Mouse (Mus musculus): ENCODE measurements around the gene Mptx1. TPM values are rescaled to one million over a fixed set of nuclear protein-coding genes. Genes with fewer than 3 reads are reported as not detected.

Gene Mptx1
- total and polyA plus RNA-seq, 3 experiments = not detected

GRCm38 (mm10) chr1:174364882-174365451 is 34.6 kb downstream of the Mptx1 start, which contains the start of gene Olfr417:
Gene Olfr417 (plus strand): TSS chr1:174365122.
- Histone ChIP-seq H3K27ac (ENCODE audit: control insufficient read depth, low read depth, low read length) (peak within 1 kb of the TSS; percentile 73), H3K79me2 (ENCODE audit: control insufficient read depth, insufficient read depth, low read length, poor library complexity) (no peaks in the 10 kb centered on the region), H3K4me1 (ENCODE audit: control insufficient read depth in 1 of 2, insufficient read depth in 2 of 2, low read length in 2 of 2) (peaks cover 5 to 15% of the 10 kb centered on the region in 2 experiments), H3K36me3 (ENCODE audit: control insufficient read depth in 1 of 2, insufficient read depth in 2 of 2, low read length in 2 of 2) (peaks cover 0 to 15% of the 10 kb centered on the region in 2 experiments; a peak in 2 of 4 replicates), H3K27me3 (ENCODE audit: control insufficient read depth in 1 of 2, insufficient read depth in 2 of 2, low read length in 2 of 2) (no peaks in the 10 kb centered on the region), H3K9me3 (replicated peaks; ENCODE audit: insufficient read depth, low read length) (no peaks in the 10 kb centered on the region), H3K9ac (ENCODE audit: control insufficient read depth, low read depth, low read length, poor library complexity, severe bottlenecking) (peak within 1 kb of the TSS; percentile 29; the same call in 1 of the 2 replicates), H3K4me3 (ENCODE audit: control insufficient read depth in 1 of 2, insufficient read depth in 1 of 2, low read depth in 2 of 2, low read length in 2 of 2) (peak within 1 kb of the TSS; percentile 12 to 23; a peak in 3 of 4 replicates)
- DNase-seq (ENCODE audit: low read depth, low spot score) = peak; percentile 81
- TF ChIP-seq KAT2A (conservative IDR thresholded peaks at IDR 0.05; ENCODE audit: low read depth, low read length) (no peak), TCF12 (IDR thresholded peaks at IDR 0.05; ENCODE audit: low read depth, low read length) (peak; percentile 94), ZC3H11A (IDR thresholded peaks at IDR 0.05; ENCODE audit: low read depth, low read length) (no peak), CHD2 (IDR thresholded peaks at IDR 0.05; ENCODE audit: low read length) (no peak), SMC3 (IDR thresholded peaks at IDR 0.05; ENCODE audit: low read depth, low read length) (no peak), TBP (IDR thresholded peaks at IDR 0.05; ENCODE audit: low read depth, low read length) (no peak; the same call in 1 of the 2 replicates), UBTF (IDR thresholded peaks at IDR 0.05; ENCODE audit: borderline replicate concordance, insufficient read depth, low read depth, low read length) (no peak), ETS1 (IDR thresholded peaks at IDR 0.05; ENCODE audit: low read depth, low read length) (peak; percentile 92), POLR2AphosphoS5 (IDR thresholded peaks at IDR 0.05; ENCODE audit: borderline replicate concordance, low read depth, low read length) (no peak), POLR2A (IDR thresholded peaks at IDR 0.05; ENCODE audit: control insufficient read depth in 1 of 2, insufficient read depth in 1 of 2, low read depth in 1 of 2, low read length in 2 of 2, poor library complexity in 1 of 2) (no peak), MYB (IDR thresholded peaks at IDR 0.05; ENCODE audit: low read depth, low read length) (peak; percentile 88), MAX (IDR thresholded peaks at IDR 0.05; ENCODE audit: low read length) (0 out of 2 replicates have a peak, but pooled peaks have one; percentile 11), CTCF (IDR thresholded peaks at IDR 0.05 in 2 of 3, conservative IDR thresholded peaks at IDR 0.05 in 1 of 3; ENCODE audit: control insufficient read depth in 1 of 3, insufficient read depth in 1 of 3, low read depth in 2 of 3, low read length in 3 of 3, poor library complexity in 1 of 3, severe bottlenecking in 1 of 3) (no peak), POLR2AphosphoS2 (IDR thresholded peaks at IDR 0.05; ENCODE audit: low read length) (no peak), GABPA (IDR thresholded peaks at IDR 0.05; ENCODE audit: low read depth, low read length) (no peak), ELF1 (IDR thresholded peaks at IDR 0.05; ENCODE audit: low read depth, low read length) (peak; percentile 28; the same call in 1 of the 2 replicates), MEF2A (IDR thresholded peaks at IDR 0.05; ENCODE audit: extremely low read depth, insufficient replicate concordance, low read depth, low read length, poor library complexity, severe bottlenecking) (0 out of 2 replicates have a peak, but pooled peaks have one; percentile 32), CHD1 (IDR thresholded peaks at IDR 0.05; ENCODE audit: low read depth, low read length) (no peak), MAFK (IDR thresholded peaks at IDR 0.05; ENCODE audit: borderline replicate concordance, low read depth, low read length) (peak; percentile 75), HCFC1 (IDR thresholded peaks at IDR 0.05; ENCODE audit: low read depth, low read length) (no peak), USF2 (IDR thresholded peaks at IDR 0.05; ENCODE audit: borderline replicate concordance in 1 of 2, insufficient read depth in 1 of 2, low read depth in 1 of 2, low read length in 2 of 2) (no peak), E2F4 (IDR thresholded peaks at IDR 0.05; ENCODE audit: borderline replicate concordance, low read depth, low read length) (no peak), RAD21 (IDR thresholded peaks at IDR 0.05; ENCODE audit: low read depth, low read length) (no peak), BHLHE40 (IDR thresholded peaks at IDR 0.05; ENCODE audit: borderline replicate concordance, low read depth, low read length) (peak; percentile 57; the same call in 1 of the 2 replicates), EP300 (IDR thresholded peaks at IDR 0.05; ENCODE audit: low read depth in 1 of 2, low read length in 2 of 2) (peak; percentile 98), TAL1 (IDR thresholded peaks at IDR 0.05; ENCODE audit: low read length) (peak; percentile 76), ZNF384 (IDR thresholded peaks at IDR 0.05; ENCODE audit: low read depth, low read length) (peak; percentile 63), JUND (IDR thresholded peaks at IDR 0.05; ENCODE audit: low read depth, low read length) (no peak), MAZ (IDR thresholded peaks at IDR 0.05; ENCODE audit: low read depth, low read length) (no peak), NELFE (IDR thresholded peaks at IDR 0.05; ENCODE audit: low read depth, low read length) (no peak), SIN3A (IDR thresholded peaks at IDR 0.05; ENCODE audit: low read length) (no peak; the same call in none of the 2 replicates), ZKSCAN1 (IDR thresholded peaks at IDR 0.05; ENCODE audit: low read depth, low read length) (no peak), GATA1 (IDR thresholded peaks at IDR 0.05; ENCODE audit: low read depth, low read length) (peak; percentile 91), MXI1 (IDR thresholded peaks at IDR 0.05; ENCODE audit: low read depth, low read length) (no peak), MYC (IDR thresholded peaks at IDR 0.05; ENCODE audit: low read depth, low read length) (peak; percentile 60; the same call in 1 of the 2 replicates), NRF1 (IDR thresholded peaks at IDR 0.05; ENCODE audit: insufficient read depth, low read depth, low read length, poor library complexity, severe bottlenecking) (no peak), USF1 (IDR thresholded peaks at IDR 0.05; ENCODE audit: low read depth, low read length) (peak; percentile 79)

All from MEL (cell line).